Mouse (Mus musculus) intestine, embryonic 14.5 days (tissue): ENCODE data around the gene Ankrd52. TPM values are rescaled to one million over a fixed set of nuclear protein-coding genes. Genes with fewer than 3 reads are reported as not detected.

Experiments used
- ATAC-seq: fragments of 200-750 bp; cut with Nextera tagmentation; replicated peaks from 2 replicates; pipeline ENCODE4 v1.8.0; 2017; ENCODE audit warnings: low read depth, moderate number of reproducible peaks, moderate TSS enrichment, moderate library complexity; ENCODE audit not compliant: low FRiP score, low TSS enrichment
- DNase-seq: peaks from one replicate; pipeline ENCODE4 v3.0.0-alpha.2; 2018; ENCODE audit warnings: low spot score
- H3K27ac ChIP-seq: fragments of 300-500 bp; sonication (generic); 2 replicates; pipeline ENCODE4 v1.5.1; 2014; ENCODE audit warnings: low read depth, mild to moderate bottlenecking, control low read depth
- H3K27me3 ChIP-seq: fragments of 300-500 bp; sonication (generic); replicated peaks from 2 replicates; pipeline ENCODE4 v1.6.1; 2014; ENCODE audit warnings: low read length, control low read depth; ENCODE audit not compliant: control insufficient read depth, insufficient read depth
- H3K36me3 ChIP-seq: fragments of 300-500 bp; sonication (generic); 2 replicates; pipeline ENCODE4 v1.6.1; 2014; ENCODE audit warnings: low read length, control low read depth; ENCODE audit not compliant: control insufficient read depth, insufficient read depth
- H3K4me1 ChIP-seq: fragments of 300-500 bp; sonication (generic); replicated peaks from 2 replicates; pipeline ENCODE4 v1.6.1; 2014; ENCODE audit warnings: low read length, control low read depth, mixed read lengths; ENCODE audit not compliant: control insufficient read depth, insufficient read depth
- H3K4me2 ChIP-seq: fragments of 300-500 bp; sonication (generic); 2 replicates; pipeline ENCODE4 v1.6.1; 2014; ENCODE audit warnings: low read length
- H3K4me3 ChIP-seq: fragments of 300-500 bp; sonication (generic); 2 replicates; pipeline ENCODE4 v1.5.1; 2014; ENCODE audit warnings: low read depth, low read length, control low read depth, mixed read lengths
- H3K9ac ChIP-seq: fragments of 300-500 bp; sonication (generic); 2 replicates; pipeline ENCODE4 v1.6.1; 2014; ENCODE audit warnings: mild to moderate bottlenecking, low read length
- H3K9me3 ChIP-seq: fragments of 300-500 bp; sonication (generic); 2 replicates; pipeline ENCODE4 v1.6.1; 2016; ENCODE audit warnings: low read length, control low read depth; ENCODE audit not compliant: control insufficient read depth
- WGBS: fragments of 180-500 bp; shearing (Covaris S2); extraction: QIAGEN DNeasy Blood & Tissue Kit; methylation state at CpG from one replicate; pipeline ENCODE4 v1.1.7; 2014; 5-methylcytosine and 5-hydroxymethylcytosine counted together
- polyA plus RNA-seq: library from polyadenylated mRNA; unstranded; fragments of >200 nt; fragmentation: Nextera tagmentation; extraction: Ambion mirVana; gene quantifications from 2 replicates; pipeline ENCODE4 v1.2.1, GENCODE M21; 2014

Ankrd52 gene
- polyA plus RNA-seq, 1 experiment from 2014 or later = 12.1 TPM

DNA sequence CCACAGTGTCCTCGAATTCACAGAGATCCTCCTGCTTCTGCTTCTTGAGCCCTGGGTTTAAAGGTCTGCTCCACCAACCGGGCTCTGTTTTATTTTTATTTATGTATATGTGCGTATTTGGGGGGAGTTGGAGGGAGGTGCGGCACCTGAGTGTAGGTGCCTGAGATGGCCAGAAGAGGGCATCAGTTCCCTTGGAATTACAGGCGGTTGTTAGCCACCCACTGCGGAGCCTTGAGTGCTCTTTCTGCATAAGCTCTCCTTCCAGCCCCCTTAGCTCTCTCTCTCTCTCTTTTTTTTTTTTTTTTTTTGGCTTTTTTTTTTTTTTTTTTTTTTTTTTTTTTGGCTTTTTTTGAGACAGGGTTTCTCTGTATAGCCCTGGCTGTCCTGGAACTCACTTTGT is 2.5 kb upstream of the Ankrd52 start:
- ATAC-seq (no peak), DNase-seq (no peak)
- Histone ChIP-seq H3K4me3 (no peak overlapping the region), H3K27me3 (no peaks in the 10 kb centered on the region), H3K9me3 (no peaks in the 10 kb centered on the region), H3K36me3 (peaks cover 13% of the 10 kb centered on the region; the same call in 1 of the 2 replicates), H3K4me2 (no peak overlapping the region), H3K4me1 (peaks cover 24% of the 10 kb centered on the region), H3K9ac (no peak overlapping the region), H3K27ac (no peak overlapping the region)
- WGBS = 72% methylated on average over 6 of the region's 6 CpGs

DNA sequence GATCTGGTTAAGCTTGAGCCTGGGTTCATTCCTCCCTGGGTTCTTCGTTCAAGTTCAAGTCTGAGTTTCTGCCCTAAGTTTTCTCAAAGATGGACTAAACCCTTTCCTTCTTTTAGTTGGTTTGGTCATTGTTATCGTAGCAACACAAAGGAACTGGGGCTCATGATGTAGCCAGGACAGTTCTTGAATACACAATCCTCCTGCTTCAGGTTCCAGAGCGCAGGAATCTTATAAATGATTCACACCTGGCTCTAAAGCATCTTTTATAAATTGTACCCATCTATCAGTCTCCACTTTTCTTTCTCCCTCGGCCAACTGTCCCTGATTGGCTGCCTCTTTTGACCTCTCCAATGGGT is 838 bp upstream of the Ankrd52 start:
- no peak for ATAC-seq
- no peaks in the 10 kb centered on the region for H3K27me3 ChIP-seq
- peaks cover 28% of the 10 kb centered on the region for H3K36me3 ChIP-seq
- H3K27ac ChIP-seq = peak overlapping the region; percentile 95
- H3K4me1 ChIP-seq = peaks cover 24% of the 10 kb centered on the region
- no peak for DNase-seq
- H3K4me2 ChIP-seq = peak overlapping the region; percentile 82
- no peaks in the 10 kb centered on the region for H3K9me3 ChIP-seq
- 47% methylated on average over 4 of the region's 4 CpGs for WGBS
- H3K9ac ChIP-seq = peak overlapping the region; percentile 94
- H3K4me3 ChIP-seq = peak overlapping the region; percentile 88

DNA sequence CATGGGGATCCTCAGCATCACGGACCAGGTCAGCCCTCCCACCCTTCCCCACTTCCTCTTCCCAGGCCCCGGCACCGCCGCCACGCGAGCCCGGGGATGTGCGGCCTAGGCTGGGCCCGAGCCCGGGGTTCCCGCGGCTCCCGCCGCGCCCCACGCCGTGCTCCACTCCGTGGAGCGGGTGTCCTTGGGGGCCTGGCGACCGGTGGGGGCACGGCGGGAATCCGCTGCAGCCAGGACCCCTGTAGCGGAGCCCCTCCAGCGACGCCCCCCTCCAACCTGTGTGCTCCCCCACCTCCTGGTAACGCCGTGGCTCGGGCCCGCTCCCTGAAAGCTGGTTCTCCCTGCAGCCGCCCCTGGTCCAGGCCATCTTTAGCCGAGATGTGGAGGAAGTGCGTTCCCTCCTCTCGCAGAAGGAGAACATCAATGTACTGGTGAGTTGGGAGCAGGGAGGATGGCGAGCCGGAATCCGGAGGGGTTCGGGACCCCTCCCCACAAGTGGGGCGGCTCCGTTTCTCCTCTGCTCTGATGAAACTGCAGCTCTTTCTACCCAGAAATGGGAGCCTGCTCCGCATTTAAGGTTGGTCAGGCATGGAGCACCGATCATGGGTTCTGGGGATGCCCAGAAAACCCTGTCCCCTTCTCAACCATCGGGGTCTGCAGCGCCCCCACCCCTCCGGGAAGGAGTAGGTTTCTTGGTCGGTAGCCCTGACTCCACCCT is 466 bp downstream of the Ankrd52 start:
- H3K4me2 ChIP-seq = peak overlapping the region; percentile 82
- ATAC-seq (peak; percentile 83), DNase-seq (peak; percentile 81)
- peaks cover 24% of the 10 kb centered on the region for H3K4me1 ChIP-seq
- H3K9me3 ChIP-seq = no peaks in the 10 kb centered on the region
- H3K4me3 ChIP-seq = peak overlapping the region; percentile 88
- peaks cover 41% of the 10 kb centered on the region for H3K36me3 ChIP-seq
- H3K9ac ChIP-seq = peak overlapping the region; percentile 94
- no peaks in the 10 kb centered on the region for H3K27me3 ChIP-seq
- peak overlapping the region; percentile 95 for H3K27ac ChIP-seq
- under 1% methylated on average over 44 of the region's 47 CpGs for WGBS

DNA sequence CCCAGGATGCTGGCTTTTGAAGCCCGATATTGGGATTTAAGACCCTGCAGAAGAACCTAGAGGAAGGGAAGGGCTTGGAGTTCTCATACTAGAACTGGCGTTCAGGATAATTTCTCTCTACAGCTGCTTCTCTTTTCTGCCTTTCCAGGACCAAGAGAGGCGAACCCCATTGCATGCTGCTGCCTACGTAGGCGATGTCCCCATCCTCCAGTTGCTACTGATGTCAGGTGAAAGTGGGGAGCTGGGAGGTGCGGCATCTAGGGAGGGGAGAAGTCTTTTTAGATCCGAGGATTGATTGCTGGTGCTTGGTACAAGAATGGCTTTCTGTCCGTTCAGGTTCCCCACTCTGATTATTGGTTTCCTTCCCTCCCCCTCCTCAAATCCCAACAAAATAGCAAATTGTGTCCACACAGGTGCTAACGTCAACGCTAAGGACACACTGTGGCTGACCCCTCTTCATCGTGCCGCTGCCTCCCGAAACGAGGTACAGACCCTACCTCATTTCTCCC is 1.1 kb downstream of the Ankrd52 start:
- Histone ChIP-seq H3K4me3 (peak overlapping the region; percentile 88), H3K4me2 (peak overlapping the region; percentile 82), H3K9ac (peak overlapping the region; percentile 94), H3K27me3 (no peaks in the 10 kb centered on the region), H3K36me3 (peaks cover 47% of the 10 kb centered on the region), H3K9me3 (no peaks in the 10 kb centered on the region), H3K27ac (peak overlapping the region; percentile 95; the same call in 1 of the 2 replicates), H3K4me1 (peaks cover 24% of the 10 kb centered on the region)
- 56% methylated on average over 14 of the region's 14 CpGs for WGBS
- ATAC-seq = no peak
- no peak for DNase-seq

DNA sequence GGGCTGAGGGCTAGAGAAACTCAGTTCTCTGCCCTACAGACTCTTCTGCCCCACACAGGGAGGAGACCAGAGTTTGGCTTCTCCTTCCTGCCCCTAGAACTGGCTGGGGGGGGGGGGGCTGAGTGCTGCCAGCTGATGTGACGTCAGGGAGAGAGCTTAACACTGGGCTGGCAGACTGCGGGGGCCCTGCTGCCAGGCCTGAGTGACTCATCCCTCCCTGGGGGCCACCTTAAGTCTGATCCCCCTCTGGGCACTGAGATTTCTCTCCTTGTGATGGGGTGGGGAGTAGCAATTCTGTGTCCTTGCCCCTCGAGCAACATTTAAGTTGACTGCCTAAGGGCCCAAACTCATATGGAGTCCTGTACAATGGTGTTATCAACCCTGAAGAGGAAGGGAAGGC is 1.5 kb downstream of the Ankrd52 start:
- peaks cover 51% of the 10 kb centered on the region for H3K36me3 ChIP-seq
- H3K27ac ChIP-seq = no peak overlapping the region
- ATAC-seq (no peak), DNase-seq (no peak)
- H3K9ac ChIP-seq = peak overlapping the region; percentile 94; the same call in 1 of the 2 replicates
- no peak overlapping the region for H3K4me3 ChIP-seq
- H3K4me1 ChIP-seq = peaks cover 24% of the 10 kb centered on the region
- H3K4me2 ChIP-seq = peak overlapping the region; percentile 82
- WGBS = 77% methylated on average over 3 of the region's 3 CpGs
- H3K9me3 ChIP-seq = no peaks in the 10 kb centered on the region
- H3K27me3 ChIP-seq = no peaks in the 10 kb centered on the region

DNA sequence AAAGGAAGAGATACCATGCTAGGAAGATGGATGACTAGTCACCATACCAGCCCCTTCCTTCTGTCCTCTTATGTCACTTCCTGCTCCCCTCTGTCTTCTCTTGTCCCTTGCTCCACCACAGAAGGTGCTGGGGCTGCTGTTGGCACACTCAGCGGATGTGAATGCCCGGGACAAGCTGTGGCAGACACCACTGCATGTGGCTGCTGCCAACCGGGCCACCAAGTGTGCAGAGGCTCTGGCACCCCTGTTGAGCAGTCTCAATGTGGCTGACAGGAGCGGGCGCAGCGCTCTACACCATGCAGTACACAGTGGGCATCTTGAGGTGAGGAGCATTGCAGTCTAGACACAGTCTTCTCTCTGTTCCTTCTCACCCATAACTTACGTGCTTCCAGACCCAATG is 2.3 kb downstream of the Ankrd52 start:
- DNase-seq = no peak
- H3K4me3 ChIP-seq = no peak overlapping the region
- H3K36me3 ChIP-seq = peaks cover 59% of the 10 kb centered on the region
- H3K27me3 ChIP-seq = no peaks in the 10 kb centered on the region
- H3K9me3 ChIP-seq = no peaks in the 10 kb centered on the region
- ATAC-seq = no peak
- no peak overlapping the region for H3K4me2 ChIP-seq
- peaks cover 24% of the 10 kb centered on the region for H3K4me1 ChIP-seq
- H3K27ac ChIP-seq = no peak overlapping the region
- H3K9ac ChIP-seq = no peak overlapping the region
- WGBS = 93% methylated on average over 7 of the region's 7 CpGs

DNA sequence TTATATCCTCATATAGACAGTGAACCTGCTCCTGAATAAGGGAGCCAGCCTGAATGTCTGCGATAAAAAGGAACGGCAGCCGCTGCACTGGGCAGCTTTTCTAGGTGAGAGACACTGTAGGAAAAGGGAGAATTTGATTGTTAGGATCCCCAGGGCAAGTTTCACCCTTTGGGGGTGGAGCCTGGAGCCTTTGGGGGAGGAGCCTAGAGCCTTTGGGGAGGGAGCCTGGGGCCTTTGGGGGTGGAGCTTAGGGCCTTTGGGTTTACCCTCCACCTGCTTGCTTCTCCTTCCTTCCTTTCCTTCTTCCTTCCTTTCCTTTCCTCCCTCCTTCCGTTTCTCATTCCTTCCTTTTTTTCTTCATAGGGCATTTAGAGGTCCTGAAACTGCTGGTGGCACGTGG is 3.6 kb downstream of the Ankrd52 start:
- Histone ChIP-seq H3K36me3 (peaks cover 72% of the 10 kb centered on the region), H3K9me3 (no peaks in the 10 kb centered on the region), H3K4me2 (no peak overlapping the region), H3K27ac (no peak overlapping the region), H3K9ac (no peak overlapping the region), H3K4me1 (peaks cover 24% of the 10 kb centered on the region), H3K4me3 (no peak overlapping the region), H3K27me3 (no peaks in the 10 kb centered on the region)
- ATAC-seq = no peak
- no peak for DNase-seq
- WGBS = 88% methylated on average over 5 of the region's 5 CpGs

DNA sequence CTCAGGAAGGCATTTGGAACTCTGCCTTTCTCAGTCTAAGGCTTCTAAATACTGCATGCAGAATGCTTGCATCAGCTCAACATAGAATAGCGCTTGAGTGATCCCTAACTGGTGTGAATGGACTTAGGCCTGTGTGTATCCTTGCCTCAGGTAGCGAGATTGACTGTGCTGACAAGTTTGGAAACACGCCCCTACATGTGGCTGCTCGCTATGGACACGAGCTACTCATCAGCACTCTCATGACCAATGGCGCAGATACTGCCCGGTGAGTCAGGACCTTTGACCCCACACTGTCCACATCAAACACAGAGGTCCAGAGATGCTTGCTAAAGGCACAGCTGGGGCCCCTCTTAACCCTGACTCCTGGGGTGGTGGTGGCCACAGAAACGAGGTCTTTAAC is 5.6 kb downstream of the Ankrd52 start:
- WGBS = 88% methylated on average over 8 of the region's 8 CpGs
- H3K4me2 ChIP-seq = no peak overlapping the region
- no peak overlapping the region for H3K4me3 ChIP-seq
- peaks cover 92% of the 10 kb centered on the region for H3K36me3 ChIP-seq
- ATAC-seq = no peak
- no peaks in the 10 kb centered on the region for H3K27me3 ChIP-seq
- no peaks in the 10 kb centered on the region for H3K9me3 ChIP-seq
- H3K27ac ChIP-seq = no peak overlapping the region
- DNase-seq = no peak
- peaks cover 15% of the 10 kb centered on the region for H3K4me1 ChIP-seq
- H3K9ac ChIP-seq = no peak overlapping the region

DNA sequence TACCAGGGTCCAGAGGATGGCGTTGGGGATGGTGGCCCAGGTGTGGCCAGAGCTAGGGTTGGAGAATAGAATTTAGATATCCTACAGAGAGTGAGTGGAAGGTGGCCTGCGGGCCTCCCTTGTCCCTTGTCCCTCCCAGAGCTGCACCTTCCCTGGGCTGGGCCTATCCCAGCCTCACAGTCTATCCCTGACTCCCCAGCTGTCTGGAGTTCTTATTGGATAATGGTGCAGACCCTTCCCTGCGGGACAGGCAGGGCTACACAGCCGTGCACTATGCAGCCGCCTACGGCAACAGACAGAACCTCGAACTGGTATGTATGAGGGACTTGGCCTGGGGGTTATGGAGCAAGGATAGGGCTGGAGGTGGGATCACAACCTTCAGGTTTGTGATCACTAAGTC is 9.0 kb downstream of the Ankrd52 start:
- no peaks in the 10 kb centered on the region for H3K4me1 ChIP-seq
- ATAC-seq = no peak
- peaks cover 98% of the 10 kb centered on the region for H3K36me3 ChIP-seq
- H3K27ac ChIP-seq = no peak overlapping the region
- no peaks in the 10 kb centered on the region for H3K27me3 ChIP-seq
- H3K9me3 ChIP-seq = no peaks in the 10 kb centered on the region
- WGBS = 94% methylated on average over 7 of the region's 7 CpGs
- no peak overlapping the region for H3K9ac ChIP-seq
- no peak overlapping the region for H3K4me2 ChIP-seq
- H3K4me3 ChIP-seq = no peak overlapping the region
- DNase-seq = no peak
